ENCODE assay signal across 16 mouse cellular contexts in the genomic region with DNA sequence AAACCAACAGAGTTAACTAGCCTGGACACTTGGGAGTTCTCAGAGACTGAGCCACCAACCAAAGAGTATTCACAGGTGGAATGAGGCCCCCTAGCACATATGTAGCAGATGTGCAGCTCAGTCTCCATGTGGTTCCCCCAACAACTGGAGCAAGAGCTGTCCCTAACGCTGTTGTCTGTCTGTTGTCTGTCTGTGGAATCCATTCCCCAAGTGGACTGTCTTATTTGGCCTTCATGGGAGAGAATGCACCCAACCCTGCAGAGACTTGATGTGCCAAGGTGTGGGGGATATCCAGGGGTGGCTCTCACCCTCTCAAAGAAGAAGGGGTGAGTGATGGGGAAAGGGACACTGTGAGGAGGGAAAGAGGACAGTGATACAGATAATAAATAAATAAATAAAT.
"Had no signal": no experiment of that assay in that cellular context is flagged by ENCODE, and none has a peak within 500 bp of the region (broad histone marks: within the 10 kb centered on the region; RNA-seq: fewer than 3 reads in every experiment).

No protein-coding gene starts in this region.

- H3K4me3 ChIP-seq: neural tube, embryonic 13.5 days; neural tube, embryonic 15.5 days; stomach, embryonic 15.5 days had no signal

- H3K4me2 ChIP-seq: neural tube, embryonic 13.5 days; neural tube, embryonic 15.5 days; stomach, embryonic 15.5 days had no signal

- H3K4me1 ChIP-seq: neural tube, embryonic 13.5 days; neural tube, embryonic 15.5 days; stomach, embryonic 15.5 days had no signal

- DNase-seq: retina, postnatal 1 day; right cerebral cortex, adult 18-20 months; right cerebral cortex, postnatal 14 days; right cerebral cortex, postnatal 25 days; right cerebral cortex, postnatal 4 days; spleen, adult 18-20 months; thymus, adult 18-20 months; thymus, adult 2 months; thymus, postnatal 14 days; thymus, postnatal 25 days; thymus, postnatal 36 days; thymus, postnatal 4 days had no signal

- H3K27me3 ChIP-seq: neural tube, embryonic 13.5 days; neural tube, embryonic 15.5 days; stomach, embryonic 15.5 days had no signal

- H3K9ac ChIP-seq: neural tube, embryonic 13.5 days; neural tube, embryonic 15.5 days; stomach, embryonic 15.5 days had no signal

- H3K27ac ChIP-seq: neural tube, embryonic 13.5 days; neural tube, embryonic 15.5 days; stomach, embryonic 15.5 days; stomach, postnatal 0 days had no signal

- H3K36me3 ChIP-seq: neural tube, embryonic 15.5 days; stomach, embryonic 15.5 days had no signal

- H3K9me3 ChIP-seq: neural tube, embryonic 13.5 days; neural tube, embryonic 15.5 days; stomach, embryonic 15.5 days had no signal
